Mouse (Mus musculus) skeletal muscle tissue, adult 2 months (tissue): Measurements from ENCODE around the gene Gnb1l.

Experiments used
- DNase-seq: peaks from one replicate; pipeline ENCODE4 v3.0.0-alpha.2; 2012; ENCODE audit warnings: low read depth, low spot score

Gnb1l gene

DNA sequence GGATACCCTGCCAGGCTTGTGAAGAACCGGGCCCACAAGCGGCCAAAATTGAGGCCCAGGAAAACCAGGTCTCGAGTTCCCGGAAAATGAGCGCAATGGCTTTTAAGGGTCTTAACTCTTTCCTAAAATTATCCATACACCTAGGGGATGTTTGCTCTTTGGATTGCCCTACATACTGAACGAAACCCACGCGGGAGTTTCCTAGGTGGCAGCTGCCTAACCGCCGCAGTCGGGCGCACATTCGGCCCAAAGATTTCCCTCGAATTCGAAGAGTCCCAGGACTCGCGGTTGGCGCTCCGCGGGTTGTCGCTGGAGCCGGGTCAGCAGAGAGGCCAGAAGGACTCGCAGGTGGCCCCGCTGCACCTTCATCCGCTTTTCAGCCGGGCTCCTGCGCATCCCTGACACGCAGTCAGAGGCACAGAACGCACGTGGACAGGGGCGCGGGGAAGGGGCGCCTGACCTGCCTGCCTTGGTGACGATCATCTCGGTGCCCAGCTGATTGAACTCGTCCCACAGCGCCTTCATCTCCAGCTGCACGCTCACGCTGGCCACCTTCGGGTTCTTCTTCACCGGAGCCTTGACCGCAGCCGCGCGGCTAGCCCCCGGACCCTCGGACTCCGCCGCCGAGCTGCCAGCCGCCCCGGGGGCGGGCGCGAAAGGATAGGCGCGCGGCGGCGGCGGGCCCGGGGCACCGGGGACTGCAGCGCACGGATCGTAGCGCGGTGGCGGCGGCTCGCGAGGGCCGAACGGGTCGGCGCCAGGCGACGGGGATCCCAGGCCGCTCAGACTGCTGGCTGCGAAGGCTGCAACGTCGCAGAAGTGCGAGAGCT is 87.8 kb downstream of the Gnb1l start:
- no peak for DNase-seq

DNA sequence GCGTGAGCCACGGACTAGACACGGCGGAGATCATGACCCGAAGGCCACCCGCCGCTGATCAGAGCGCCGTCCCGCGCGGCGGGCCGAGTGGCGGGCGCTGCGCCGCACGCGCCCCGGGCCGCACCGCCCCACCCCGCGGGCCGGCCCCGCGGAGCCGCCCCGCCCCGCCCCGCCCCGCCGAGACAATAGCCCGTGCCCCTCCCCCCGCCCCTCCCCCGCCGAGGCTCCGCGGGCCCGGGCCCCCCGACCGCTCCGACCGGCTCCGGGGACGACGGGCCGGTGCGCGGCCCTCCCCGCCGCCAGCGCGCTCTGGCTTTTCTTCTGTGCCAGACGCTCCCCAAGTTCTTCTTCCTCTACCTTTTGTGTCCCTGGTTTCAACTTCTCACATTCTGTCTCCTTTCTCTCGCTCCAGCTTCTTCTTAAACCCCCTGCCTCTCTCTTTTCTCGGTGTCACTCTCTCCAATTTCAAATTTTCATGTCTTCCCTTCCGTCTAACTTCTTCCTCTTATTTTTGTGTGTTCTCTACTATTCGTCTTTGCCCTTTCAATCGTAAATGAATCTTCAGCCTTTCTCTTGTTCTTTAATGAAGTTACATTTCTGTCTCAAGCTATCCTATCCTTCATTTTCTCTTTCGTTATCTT is 88.5 kb downstream of the Gnb1l start:
- DNase-seq, result no peak

DNA sequence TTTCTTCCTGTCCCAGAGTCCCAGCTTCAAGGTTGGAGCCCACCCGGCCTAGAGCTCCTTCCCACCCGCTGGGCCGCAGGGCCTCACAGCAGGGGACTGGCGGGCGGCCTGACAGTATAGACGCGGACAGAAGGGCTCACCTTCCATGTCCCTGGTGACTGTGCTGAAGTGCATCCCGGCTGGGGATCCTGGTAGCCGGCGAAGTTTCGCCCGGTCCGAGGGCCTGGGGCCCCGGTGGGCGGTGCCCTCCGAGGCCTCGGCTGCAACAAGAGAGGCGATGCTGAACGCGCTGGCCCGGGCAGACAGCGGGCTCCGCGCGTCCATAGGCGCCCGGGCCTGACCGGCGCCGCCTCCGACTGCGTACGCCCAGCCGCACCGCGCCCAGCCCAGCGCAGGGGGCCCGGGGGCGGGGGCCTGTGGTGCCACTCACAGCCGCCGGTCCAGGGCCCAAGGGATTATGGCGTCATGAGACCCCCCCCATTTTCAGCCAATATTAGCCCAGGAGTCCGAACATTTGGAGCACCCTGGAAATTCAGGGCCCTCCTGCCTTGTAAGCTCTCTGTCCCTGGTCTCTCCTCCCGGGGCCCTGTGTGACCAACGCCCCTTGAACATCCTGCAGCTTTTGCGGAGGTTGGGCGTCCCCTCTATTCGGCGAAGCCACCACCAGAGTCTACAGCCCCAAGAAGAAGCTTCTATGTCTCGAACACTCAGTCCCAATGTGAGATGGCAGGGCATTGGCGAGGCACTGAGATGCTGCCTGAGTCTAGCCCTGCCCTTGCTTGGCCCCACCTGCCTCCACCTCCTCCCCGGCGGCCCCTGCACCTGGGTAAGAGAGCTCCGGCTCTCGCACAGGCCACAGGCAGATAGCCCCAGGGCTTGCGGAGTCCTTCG is 89.6 kb downstream of the Gnb1l start:
- no peak for DNase-seq

DNA sequence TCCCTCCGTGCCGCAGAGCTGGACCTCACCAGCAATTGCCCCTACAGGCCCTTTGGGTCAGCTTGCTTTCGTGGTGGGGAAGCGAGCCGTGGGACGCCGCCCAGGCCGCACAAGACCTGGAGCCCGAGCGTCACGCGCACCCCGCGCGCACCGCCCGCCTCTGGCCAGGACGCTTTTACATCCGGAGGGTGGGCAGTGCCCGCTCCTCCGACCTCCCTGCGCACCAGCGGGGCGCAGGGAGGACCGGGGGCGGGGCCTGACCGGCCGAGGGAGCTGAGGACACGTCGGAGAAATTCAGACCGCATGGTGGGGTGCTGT is 90.2 kb downstream of the Gnb1l start:
- DNase-seq, result no peak

DNA sequence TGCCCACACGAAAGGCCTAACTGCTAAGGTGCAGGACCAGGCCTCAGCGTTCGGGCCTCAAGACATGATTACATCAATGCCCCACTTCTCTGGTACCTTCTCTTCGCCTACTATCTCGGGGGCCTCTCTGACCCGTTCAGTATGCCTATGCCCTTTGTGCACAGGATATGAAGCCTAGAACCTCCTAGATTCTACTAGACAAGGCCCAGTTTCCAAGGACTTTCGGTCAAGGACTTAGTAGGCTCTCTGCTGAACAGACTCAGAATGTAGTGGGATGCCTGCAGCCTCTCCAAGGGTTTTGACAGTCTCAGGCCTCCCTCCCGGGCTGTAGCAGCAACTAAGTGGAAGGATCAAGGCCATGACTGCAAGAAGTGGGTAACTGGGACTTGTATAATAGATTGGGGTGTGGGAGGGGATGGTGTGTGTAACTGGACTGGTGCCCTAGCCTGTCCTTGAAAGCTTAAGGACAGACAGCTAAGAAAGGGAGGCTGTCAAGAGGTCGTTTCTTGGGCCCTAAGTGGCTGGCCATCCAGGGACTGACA is 90.6 kb downstream of the Gnb1l start:
- no peak for DNase-seq

DNA sequence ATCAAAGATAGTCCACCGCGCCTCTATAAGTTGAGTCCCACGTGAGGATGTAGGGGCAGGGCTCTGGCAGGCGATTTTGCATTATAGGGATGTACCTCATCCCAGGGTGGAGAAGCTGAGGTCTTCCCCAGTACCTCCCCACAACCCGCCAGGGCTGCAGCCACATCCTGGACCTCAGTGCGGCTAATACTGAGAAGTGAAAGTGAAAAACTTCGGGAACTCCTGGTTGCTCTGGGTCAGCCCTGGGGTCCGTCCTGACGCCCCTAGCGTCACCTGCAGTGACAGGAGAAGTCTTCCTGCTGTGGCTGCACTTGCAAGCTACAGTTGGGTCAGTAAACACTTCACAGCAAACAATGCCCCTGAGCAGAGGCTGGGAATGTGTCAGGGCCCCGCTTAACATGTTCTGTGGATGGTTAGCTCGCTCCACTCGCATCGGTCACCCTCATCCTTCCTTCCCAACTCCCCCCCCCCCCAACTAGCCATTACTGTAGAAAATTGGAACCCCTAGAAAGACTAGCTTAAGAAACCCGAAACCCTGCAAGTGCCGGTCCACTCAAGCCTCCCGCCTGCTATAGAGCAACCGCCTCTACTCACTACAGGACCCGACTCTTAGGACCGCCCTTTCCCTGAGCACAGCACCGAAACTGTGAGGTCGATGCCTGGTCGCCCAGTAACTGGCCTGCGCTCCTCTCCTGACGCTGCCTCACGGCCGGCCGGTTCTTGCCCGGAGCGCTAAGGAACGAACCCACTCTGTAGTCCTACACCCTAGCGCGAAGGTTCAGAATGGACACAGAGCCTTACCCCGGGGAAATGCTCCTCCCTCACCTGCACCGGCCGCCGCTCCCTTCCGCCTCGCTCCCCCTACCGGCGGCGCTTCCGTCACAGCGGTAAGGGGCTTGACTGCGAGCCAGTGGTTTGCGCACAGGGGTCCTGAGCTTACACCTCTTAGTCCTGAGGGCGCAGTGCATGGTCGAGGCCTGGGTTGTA is 91.6 kb downstream of the Gnb1l start, which contains the start of gene Tbx1:
Gene Tbx1 (minus strand): TSS at position 868 of the 987 bp plus-strand sequence.
- no peak for DNase-seq

DNA sequence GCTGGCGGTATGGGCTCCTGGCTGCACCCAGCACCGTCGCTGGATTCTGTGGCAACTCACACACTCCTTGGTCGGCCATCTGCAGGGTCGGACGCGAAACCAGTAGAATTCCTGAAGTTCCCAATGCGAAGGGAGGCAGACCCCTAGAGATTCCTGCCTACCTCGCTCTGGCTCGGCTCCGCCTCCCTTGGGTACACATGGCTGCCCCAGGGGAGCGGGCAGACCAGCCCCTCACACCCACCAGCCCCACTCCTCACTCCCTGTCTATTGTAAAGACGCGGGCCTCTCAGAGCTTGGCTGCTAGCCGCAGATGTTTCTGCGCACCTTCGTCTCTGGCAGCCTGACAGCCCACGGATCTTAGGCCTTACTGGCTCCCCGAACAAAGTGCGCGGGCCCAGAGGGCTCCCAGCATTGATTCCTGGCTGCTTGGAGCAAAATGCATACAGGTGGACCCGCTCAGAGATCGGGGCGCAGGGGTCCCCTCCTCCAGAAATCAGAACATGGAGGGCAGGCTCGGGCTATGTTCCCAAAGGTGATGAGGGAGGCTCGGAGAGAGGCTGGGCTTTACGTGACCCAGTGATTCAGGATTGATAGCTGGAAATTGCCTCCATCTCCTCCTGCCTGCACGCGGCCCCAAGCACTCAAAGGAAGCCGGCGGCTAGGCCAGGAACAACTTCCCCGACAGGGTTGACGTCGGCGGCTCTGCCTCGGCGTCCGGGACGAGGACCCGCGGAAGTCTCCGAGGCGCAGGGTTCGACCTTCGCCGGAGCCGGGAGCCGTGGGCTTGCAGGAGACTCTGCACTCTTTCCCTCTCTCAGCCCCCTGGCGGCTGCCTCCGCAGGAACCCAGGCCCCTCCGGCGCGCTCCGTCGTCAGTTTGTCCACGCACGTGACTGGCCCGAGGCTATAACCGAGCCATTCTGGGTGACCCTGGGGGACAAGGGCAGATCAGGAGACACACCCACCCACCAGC is 92.8 kb downstream of the Gnb1l start:
- DNase-seq, result no peak

DNA sequence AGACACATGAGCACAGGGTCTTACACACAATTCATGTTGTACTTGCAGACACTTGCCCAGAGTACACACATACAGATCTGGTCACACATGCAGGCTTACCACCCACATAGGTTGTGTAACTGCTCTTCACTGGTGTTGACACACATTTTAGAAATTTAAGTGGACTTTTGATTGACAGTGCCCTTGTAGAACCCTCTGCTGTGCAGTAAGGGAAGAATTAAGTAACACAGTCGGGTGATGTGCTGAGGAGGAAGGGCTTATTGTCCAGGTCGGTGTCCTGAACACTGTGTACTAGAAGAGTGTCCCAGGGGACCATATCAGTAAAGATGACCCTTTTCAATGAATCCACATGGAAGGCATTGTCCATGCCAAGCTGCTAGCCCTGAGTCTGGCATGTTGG is 95.4 kb downstream of the Gnb1l start:
- DNase-seq, result no peak

DNA sequence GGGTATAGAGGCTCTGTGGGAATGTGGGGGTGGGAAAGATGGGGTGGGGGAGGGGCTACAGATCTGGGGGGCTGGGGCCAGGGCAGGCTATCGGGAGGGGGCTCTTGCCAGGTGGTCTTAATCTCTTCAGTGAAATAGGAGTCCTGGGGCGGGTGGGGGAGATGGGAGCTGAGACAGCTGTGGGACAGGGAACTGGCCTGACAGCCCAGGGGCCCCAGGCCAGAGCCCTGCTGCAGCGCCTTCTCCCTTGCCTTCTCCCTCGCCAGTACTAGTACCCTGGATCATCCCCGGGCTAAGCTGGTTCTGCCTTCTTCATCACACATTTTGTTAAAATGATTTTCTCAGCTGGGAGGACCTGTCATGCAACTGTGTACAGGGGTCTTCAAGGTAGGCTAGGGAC is 97.7 kb downstream of the Gnb1l start:
- no peak for DNase-seq

DNA sequence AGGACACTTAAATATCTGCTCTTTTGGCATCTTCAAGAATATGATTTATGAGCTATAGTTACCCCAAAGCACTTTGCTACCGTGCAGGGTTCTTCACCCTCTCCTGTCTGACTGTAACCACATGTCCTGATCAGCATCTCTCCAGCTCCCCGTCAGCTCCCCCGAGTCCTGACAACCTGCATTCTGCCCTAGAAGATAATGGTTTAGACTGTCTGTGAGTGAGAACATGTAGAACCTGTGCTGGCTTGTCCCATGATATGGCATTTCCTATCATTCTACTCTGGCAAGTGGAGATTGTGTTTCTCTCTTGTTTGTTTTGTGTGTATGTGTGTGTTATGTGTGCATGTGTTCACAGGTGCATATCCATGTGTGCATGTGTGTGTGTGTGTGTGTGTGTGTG is 99.5 kb downstream of the Gnb1l start:
- DNase-seq, result no peak

DNA sequence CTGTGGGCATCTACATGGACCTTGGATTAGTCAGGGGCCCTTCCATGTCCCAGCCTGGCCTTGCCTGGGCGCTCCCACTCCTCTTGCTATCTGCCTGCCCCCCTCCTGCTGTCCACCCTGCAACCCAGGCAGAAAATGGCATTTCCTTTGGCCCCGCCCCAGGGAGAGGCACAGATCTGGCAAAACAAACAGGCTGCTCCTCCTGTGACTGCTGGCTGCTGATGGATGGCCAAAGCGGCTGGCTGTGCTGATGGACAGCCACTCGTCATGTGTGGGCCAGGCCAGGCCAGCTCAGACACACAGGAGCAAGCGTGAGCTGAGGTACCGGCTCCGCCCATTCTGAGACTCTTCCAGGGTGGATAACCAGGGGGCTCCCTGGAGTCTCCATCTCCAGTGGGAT is 102.9 kb downstream of the Gnb1l start:
- DNase-seq, result peak; percentile 77

DNA sequence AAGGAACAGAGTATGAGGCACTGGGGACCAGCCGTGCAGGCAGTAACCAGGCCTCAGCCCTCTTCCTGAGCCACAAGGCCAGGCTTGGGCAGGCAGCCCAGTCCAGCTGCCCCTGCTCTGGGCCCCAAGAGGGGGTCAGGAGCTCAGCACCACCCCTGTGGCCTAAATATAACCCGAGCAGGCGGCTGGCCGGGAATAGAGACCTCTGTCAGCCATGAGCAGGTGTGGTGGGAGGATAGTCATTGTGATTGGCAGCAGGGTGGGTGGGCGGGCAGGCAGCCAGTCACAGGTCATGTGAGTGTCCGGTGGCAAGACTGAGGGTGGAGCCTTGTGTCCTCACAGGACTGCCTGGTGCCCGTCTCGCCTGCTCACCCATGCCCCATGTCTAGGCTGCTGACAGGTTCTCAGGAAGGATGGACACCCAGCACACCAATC is 105.8 kb downstream of the Gnb1l start:
- peak; percentile 95 for DNase-seq

DNA sequence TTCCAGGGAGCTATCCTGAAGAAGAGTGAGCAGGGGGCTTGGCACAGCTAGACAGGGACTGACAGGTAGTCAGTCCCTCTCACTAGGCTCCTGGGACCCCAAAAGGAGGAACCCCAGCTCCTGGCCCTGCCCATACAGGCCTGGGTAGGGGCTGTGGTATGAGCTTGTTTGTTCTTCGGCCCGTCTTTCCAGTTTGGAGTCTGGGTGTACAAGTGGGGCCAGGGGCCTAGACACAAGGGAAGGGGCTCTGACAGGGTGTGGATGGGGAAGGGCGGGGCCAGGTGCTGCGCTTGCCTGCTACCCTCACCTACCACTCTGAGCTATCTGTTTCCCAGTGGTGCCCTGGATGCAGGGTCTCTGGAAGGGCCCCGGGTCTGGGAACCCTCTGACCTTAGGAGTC is 107.2 kb downstream of the Gnb1l start:
- DNase-seq, result no peak

DNA sequence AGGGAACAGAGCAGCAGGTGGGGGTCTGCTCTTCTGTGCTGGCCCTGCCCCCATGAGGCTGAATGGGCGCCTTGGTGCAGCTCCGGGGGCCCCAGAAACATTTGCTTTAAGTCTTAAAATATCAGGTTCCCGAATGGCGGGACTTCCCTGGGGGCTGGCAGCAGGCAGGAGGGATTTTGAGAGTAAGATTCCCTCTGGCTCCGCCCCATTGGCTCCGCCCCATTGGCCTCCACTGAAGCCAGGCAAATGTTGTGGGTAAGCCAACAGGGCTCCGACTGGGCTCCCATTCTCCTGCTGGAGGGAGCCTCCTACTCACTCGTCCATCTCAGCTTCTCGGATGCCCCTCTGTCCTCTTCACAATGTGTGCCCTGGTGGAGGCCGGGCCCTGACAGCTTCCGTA is 109.7 kb downstream of the Gnb1l start:
- DNase-seq, result no peak

DNA sequence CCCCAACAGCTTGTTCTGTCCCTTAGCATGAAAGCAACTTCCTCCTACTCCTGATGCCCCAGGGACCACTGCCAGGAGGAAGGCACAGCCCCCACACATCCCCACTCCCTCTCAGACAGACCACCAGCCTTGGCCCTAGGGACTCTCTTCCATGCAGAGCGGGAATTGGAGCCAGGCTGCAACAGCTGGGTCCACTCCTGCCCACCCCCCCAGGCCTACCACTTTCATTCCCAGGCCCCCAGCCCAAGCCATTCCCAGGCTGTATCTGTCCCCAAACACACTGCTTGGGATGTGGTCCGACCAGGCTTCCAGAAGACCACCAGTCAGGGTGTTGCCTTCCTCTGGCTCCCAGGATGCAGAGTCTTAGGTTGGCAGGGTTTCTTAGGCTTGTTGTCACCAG is 110.6 kb downstream of the Gnb1l start:
- no peak for DNase-seq

DNA sequence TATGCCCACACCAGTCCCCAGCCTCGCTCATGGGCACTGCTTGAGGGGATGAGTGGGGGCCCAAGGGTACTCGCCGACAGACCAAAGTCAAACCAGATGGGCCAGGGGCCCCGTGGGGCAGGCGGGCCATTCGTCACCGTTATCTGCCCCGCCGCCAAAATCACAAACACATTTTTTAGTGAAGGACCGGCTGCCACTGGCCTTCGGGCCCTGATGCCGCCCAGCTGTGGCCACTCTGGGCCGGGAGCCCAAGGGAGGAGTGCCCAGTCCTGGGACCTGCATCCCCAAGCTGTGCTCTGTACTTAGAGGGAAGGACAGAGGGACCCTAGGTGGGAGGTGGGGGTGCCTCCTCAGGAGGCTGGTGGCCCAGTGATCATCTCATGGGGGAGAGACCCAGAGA is 113.2 kb downstream of the Gnb1l start:
- DNase-seq, result no peak

DNA sequence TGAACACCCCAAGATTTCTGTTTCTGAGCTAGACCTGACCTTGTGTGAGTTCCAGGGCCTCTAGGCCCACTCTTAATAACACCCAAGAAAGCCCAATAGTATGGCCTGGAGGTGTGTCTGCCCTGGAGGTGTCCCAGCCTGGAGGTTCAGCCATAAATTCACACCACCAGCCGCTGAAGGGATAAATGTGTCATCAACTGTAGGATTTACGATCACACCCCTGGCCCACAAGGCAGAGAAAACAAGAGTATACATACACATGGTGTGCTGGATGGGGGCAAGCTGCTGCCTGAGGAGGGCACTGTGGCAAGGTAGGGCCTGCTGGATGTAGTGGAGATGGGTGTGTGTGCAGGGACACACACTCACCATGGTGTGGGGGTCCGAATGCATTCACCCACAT is 114.8 kb downstream of the Gnb1l start:
- DNase-seq, result no peak
